Mouse (Mus musculus) heart, postnatal 0 days (tissue): ENCODE data around the gene Rbfox1.

Source experiments
- CTCF ChIP-seq: IDR thresholded peaks from 2 replicates; pipeline ENCODE4 v1.5.1; 2016; ENCODE audit warnings: antibody characterized with exemption, control low read depth, low read depth
- EP300 ChIP-seq: IDR thresholded peaks from 2 replicates; pipeline ENCODE4 v1.6.1; 2016; ENCODE audit warnings: antibody characterized with exemption, low read depth

GRCm38 (mm10) chr16:7360706-7361105 is 1475.6 kb downstream of the Rbfox1 start:
- TF ChIP-seq CTCF: no peak
- TF ChIP-seq EP300: no peak
